Mouse (Mus musculus) forebrain, embryonic 14.5 days (tissue): ENCODE results near the gene Gm17555. TPM values are rescaled to one million over a fixed set of nuclear protein-coding genes. Genes with fewer than 3 reads are reported as not detected.
"Not testable (repeated sequence)": the region's sequence is repeated elsewhere in the genome, so short reads cannot be mapped to it uniquely, and the experiment has no call there.

Source experiments
- ATAC-seq: fragments of 200-750 bp; cut with Nextera tagmentation; 2 replicates; pipeline ENCODE4 v1.8.0; 2017; ENCODE audit warnings: mild to moderate bottlenecking, moderate library complexity
- DNase-seq: peaks from one replicate; pipeline ENCODE4 v3.0.0-alpha.2; 2015; ENCODE audit warnings: low spot score
- H3K27ac ChIP-seq: fragments of 300-500 bp; sonication (generic); 2 replicates; pipeline ENCODE4 v1.5.1; 2014; ENCODE audit warnings: low read depth, mild to moderate bottlenecking, control low read depth, low read length, moderate library complexity
- H3K27me3 ChIP-seq: fragments of 300-500 bp; sonication (generic); replicated peaks from 2 replicates; pipeline ENCODE4 v1.6.1; 2014; ENCODE audit warnings: low read length, control low read depth, mixed read lengths; ENCODE audit not compliant: control insufficient read depth, insufficient read depth
- H3K36me3 ChIP-seq: fragments of 300-500 bp; sonication (generic); 2 replicates; pipeline ENCODE4 v1.6.1; 2014; ENCODE audit warnings: low read length, control low read depth; ENCODE audit not compliant: control insufficient read depth, insufficient read depth
- H3K4me1 ChIP-seq: fragments of 300-500 bp; sonication (generic); 2 replicates; pipeline ENCODE4 v1.6.1; 2014; ENCODE audit warnings: antibody characterized with exemption, low read length, control low read depth; ENCODE audit not compliant: control insufficient read depth, insufficient read depth
- H3K4me2 ChIP-seq: fragments of 300-500 bp; sonication (generic); 2 replicates; pipeline ENCODE4 v1.6.1; 2014; ENCODE audit warnings: mild to moderate bottlenecking, control low read depth, low read length
- H3K4me3 ChIP-seq: fragments of 300-500 bp; sonication (generic); 2 replicates; pipeline ENCODE4 v1.5.1; 2014; ENCODE audit warnings: low read depth, low read length, control low read depth
- H3K9ac ChIP-seq: fragments of 300-500 bp; sonication (generic); 2 replicates; pipeline ENCODE4 v1.6.1; 2014; ENCODE audit warnings: mild to moderate bottlenecking, low read length, control low read depth, moderate library complexity
- H3K9me3 ChIP-seq: fragments of 300-500 bp; sonication (generic); replicated peaks from 2 replicates; pipeline ENCODE4 v1.6.1; 2016; ENCODE audit warnings: low read length, control low read depth, mixed read lengths; ENCODE audit not compliant: control insufficient read depth
- WGBS: fragments of 180-500 bp; shearing (Covaris S2); extraction: QIAGEN DNeasy Blood & Tissue Kit; methylation state at CpG from one replicate; pipeline ENCODE4 v1.1.7; 2014; 5-methylcytosine and 5-hydroxymethylcytosine counted together
- polyA plus RNA-seq: library from polyadenylated mRNA; unstranded; fragments of >200 nt; fragmentation: Nextera tagmentation; extraction: Ambion mirVana; gene quantifications from 2 replicates; pipeline ENCODE4 v1.2.1, GENCODE M21; 2014

Gene Gm17555
- polyA plus RNA-seq: not detected in 2 replicates

DNA sequence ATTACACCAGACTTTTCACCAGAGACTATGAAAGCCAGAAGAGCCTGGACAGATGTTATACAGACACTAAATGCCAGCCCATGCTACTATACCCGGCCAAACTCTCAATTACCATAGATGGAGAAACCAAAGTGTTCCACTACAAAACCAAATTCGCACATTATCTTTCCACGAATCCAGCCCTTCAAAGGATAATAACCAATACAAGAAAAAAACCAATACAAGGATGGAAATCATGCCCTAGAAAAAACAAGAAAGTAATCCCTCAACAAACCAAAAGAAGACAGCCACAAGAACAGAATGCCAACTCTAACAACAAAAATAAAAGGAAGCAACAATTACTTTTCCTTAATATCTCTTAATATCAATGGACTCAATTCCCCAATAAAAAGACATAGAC is at the start of gene Gm17555:
Gene Gm17555 (plus strand): TSS at position 301 of the 400 bp plus-strand sequence.
- WGBS: 96% methylated on average over 3 of the region's 3 CpGs
- H3K27ac ChIP-seq, H3K9ac ChIP-seq, H3K9me3 ChIP-seq, H3K4me3 ChIP-seq, H3K36me3 ChIP-seq, H3K4me1 ChIP-seq, ATAC-seq, H3K4me2 ChIP-seq, DNase-seq, H3K27me3 ChIP-seq: not testable (repeated sequence)

DNA sequence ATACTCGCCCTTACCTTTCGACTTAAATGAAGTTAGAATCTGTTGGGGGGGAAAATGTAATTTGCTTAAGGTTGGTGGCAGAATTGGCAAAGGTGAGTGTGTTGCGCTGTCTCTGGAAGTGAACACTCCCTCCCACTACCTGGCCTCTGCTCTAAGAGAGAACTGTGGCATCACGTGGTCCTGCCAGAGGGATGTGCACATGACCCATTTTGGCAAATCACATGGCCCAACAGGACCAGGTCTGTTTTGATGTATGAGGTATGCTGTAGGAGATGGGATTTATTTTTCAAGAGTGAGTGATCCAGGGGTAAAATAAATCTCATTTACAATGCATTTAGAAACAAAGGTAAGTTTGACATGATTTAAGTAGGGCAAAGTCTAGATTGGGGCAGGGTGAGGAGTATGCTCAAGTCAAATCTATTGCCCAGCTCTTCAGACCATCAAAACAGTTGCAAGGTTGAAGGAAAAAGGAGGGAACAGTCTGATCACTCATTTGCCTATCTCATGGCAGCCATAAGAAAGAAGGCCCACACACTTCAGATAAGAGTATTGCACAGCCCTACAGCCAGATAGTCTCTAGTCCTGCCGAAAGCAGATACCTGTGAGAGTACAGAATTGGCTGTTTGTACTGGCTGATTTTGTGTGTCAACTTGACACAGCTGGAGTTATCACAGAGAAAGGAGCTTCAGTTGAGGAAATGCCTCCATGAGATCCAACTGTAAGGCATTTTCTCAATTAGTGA is 49.5 kb upstream of the Gm17555 start:
- peaks cover 22% of the 10 kb centered on the region for H3K36me3 ChIP-seq
- H3K4me3 ChIP-seq: no peak overlapping the region
- 93% methylated on average over 5 of the region's 5 CpGs for WGBS
- no peak for DNase-seq
- H3K9ac ChIP-seq: no peak overlapping the region
- H3K27me3 ChIP-seq: no peaks in the 10 kb centered on the region
- H3K27ac ChIP-seq: no peak overlapping the region
- no peaks in the 10 kb centered on the region for H3K4me1 ChIP-seq
- ATAC-seq: no peak
- H3K4me2 ChIP-seq: no peak overlapping the region
- H3K9me3 ChIP-seq: no peaks in the 10 kb centered on the region

DNA sequence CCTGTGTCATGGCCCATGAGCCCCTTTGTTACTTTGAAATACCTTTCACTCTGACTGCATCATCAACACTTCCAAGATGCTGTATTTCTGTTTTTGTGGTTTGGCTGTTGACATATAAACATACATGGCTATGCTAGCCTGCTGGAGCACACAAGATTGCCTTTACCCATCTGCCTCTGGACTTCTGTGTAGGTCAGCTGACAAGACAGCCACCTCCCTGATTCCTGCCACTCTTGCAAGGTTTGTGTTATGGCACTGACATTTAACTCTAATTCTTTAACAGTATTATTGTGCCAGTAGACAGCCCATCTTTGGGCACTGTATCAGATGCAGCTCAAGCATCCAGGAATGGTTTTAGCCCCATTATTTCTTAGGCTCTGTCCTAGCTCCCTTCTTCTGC is 48.6 kb upstream of the Gm17555 start:
- Histone ChIP-seq H3K9ac (no peak overlapping the region), H3K27me3 (no peaks in the 10 kb centered on the region), H3K27ac (no peak overlapping the region), H3K4me1 (no peaks in the 10 kb centered on the region), H3K9me3 (no peaks in the 10 kb centered on the region), H3K4me3 (no peak overlapping the region), H3K36me3 (peaks cover 16% of the 10 kb centered on the region; the same call in 1 of the 2 replicates), H3K4me2 (no peak overlapping the region)
- ATAC-seq: no peak
- DNase-seq: no peak

- Histone ChIP-seq H3K4me2 (no peak overlapping the region), H3K27me3 (no peaks in the 10 kb centered on the region), H3K4me3 (no peak overlapping the region), H3K4me1 (no peaks in the 10 kb centered on the region), H3K36me3 (peaks cover 9% of the 10 kb centered on the region; the same call in 1 of the 2 replicates), H3K9ac (no peak overlapping the region), H3K9me3 (no peaks in the 10 kb centered on the region), H3K27ac (no peak overlapping the region)
- WGBS: 80% methylated on average over 8 of the region's 8 CpGs
- ATAC-seq: no peak
- DNase-seq: no peak
Measured at GRCm38 (mm10) chr2:126166848-126167617, 47.9 kb upstream of the Gm17555 start.

DNA sequence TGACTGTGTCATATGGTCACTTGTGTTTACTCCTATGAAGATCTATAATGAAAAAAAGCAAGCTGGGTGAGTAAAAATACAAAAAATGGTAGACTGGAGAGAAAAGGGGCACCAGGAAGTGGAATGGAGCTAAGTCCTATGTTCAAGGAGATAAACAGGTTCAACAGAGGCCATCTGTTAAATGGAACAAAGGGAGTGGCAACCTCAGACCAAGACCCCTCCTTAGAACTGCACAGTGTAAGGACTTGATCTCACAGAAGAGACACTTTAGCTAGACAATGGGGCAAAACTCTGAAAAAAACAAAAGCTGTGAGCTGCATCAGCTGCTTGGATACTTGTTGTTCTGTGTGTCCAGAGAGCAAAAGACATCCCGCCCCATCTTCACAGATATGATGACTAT is 43.5 kb upstream of the Gm17555 start:
- H3K27ac ChIP-seq: no peak overlapping the region
- no peaks in the 10 kb centered on the region for H3K36me3 ChIP-seq
- H3K9ac ChIP-seq: no peak overlapping the region
- no peaks in the 10 kb centered on the region for H3K4me1 ChIP-seq
- ATAC-seq (no peak), DNase-seq (no peak)
- H3K9me3 ChIP-seq: no peaks in the 10 kb centered on the region
- H3K4me2 ChIP-seq: no peak overlapping the region
- no peaks in the 10 kb centered on the region for H3K27me3 ChIP-seq
- WGBS: 97% methylated on average over 1 of the region's 1 CpGs
- no peak overlapping the region for H3K4me3 ChIP-seq

DNA sequence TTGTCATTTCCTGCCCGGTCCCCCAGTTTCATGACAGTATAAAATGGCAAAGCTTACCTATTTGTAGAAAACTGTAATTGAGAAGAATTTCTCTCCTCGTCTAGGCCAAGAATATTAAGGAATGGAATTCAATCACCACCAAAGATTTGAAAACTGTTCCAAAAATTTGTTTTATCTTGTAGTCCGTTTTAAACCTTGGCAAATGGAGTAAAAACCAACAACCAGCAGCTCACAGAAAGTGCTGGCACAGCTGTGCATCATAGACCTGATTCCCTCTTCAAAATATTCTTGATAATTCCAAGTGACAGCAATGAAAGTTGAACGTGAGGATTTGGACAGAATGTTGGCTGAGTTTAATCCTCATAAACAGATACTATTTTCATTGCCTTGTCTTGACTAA is 23.6 kb upstream of the Gm17555 start:
- Histone ChIP-seq H3K27me3 (no peaks in the 10 kb centered on the region), H3K4me2 (no peak overlapping the region), H3K9ac (no peak overlapping the region), H3K4me1 (no peaks in the 10 kb centered on the region), H3K9me3 (no peaks in the 10 kb centered on the region), H3K36me3 (no peaks in the 10 kb centered on the region), H3K4me3 (no peak overlapping the region), H3K27ac (no peak overlapping the region)
- WGBS: 81% methylated on average over 4 of the region's 4 CpGs
- DNase-seq: no peak
- ATAC-seq: no peak

DNA sequence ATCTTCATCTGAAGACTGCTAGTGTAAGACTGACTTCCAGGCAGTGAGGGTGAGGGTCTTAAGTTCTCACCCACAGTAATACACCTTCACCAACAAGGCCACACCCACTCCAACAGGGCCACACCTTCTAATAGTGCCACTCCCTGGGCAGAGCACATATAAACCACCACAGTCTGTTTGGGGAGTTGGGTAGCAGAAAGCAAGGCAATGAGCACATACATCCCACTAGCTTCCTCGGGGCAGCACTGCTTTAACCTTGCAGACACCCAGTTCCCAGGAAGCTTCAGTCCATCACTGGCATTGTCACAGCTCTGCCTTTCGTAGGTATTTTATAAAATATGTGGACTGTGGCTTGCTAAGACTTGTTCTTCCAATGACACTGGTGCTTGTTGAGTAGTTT is 22.8 kb upstream of the Gm17555 start:
- ATAC-seq (no peak), DNase-seq (no peak)
- H3K27me3 ChIP-seq: no peaks in the 10 kb centered on the region
- 78% methylated on average over 2 of the region's 2 CpGs for WGBS
- no peak overlapping the region for H3K9ac ChIP-seq
- no peaks in the 10 kb centered on the region for H3K36me3 ChIP-seq
- no peak overlapping the region for H3K4me3 ChIP-seq
- H3K4me2 ChIP-seq: no peak overlapping the region
- H3K4me1 ChIP-seq: no peaks in the 10 kb centered on the region
- H3K27ac ChIP-seq: no peak overlapping the region
- no peaks in the 10 kb centered on the region for H3K9me3 ChIP-seq

- no peak overlapping the region for H3K4me3 ChIP-seq
- ATAC-seq (no peak), DNase-seq (peak; percentile 40)
- H3K9me3 ChIP-seq: no peaks in the 10 kb centered on the region
- H3K27ac ChIP-seq: no peak overlapping the region
- H3K27me3 ChIP-seq: no peaks in the 10 kb centered on the region
- no peak overlapping the region for H3K4me2 ChIP-seq
- no peaks in the 10 kb centered on the region for H3K4me1 ChIP-seq
- no peak overlapping the region for H3K9ac ChIP-seq
- no peaks in the 10 kb centered on the region for H3K36me3 ChIP-seq
- WGBS: 72% methylated on average over 12 of the region's 12 CpGs
Measured at GRCm38 (mm10) chr2:126195631-126196356, 19.1 kb upstream of the Gm17555 start.
